Mouse (Mus musculus): ENCODE data around the gene Tmem47.

Tmem47 gene

GRCm38 (mm10) chrX:81070210-81070803 lies at the start of gene Tmem47:
Gene Tmem47, plus strand, starts transcription at chrX:81070698.
- in situ Hi-C loops (cut with MboI, MseI), result no loop called here

GRCm38 (mm10) chrX:81070804-81071461 lies 435 bp downstream of the Tmem47 start:
- in situ Hi-C loops (cut with MboI, MseI), result no loop called here

GRCm38 (mm10) chrX:81071746-81072640 lies 1.5 kb downstream of the Tmem47 start:
- in situ Hi-C loops (cut with MboI, MseI), result no loop called here

GRCm38 (mm10) chrX:81072651-81073050 lies 2.2 kb downstream of the Tmem47 start:
- in situ Hi-C loops (cut with MboI, MseI), result no loop called here

GRCm38 (mm10) chrX:81073834-81074233 lies 3.3 kb downstream of the Tmem47 start:
- in situ Hi-C loops (cut with MboI, MseI), result no loop called here

GRCm38 (mm10) chrX:81078522-81078921 lies 8.0 kb downstream of the Tmem47 start:
- in situ Hi-C loops (cut with MboI, MseI), result no loop called here

- in situ Hi-C loops (cut with MboI, MseI), result no loop called here
Measured at GRCm38 (mm10) chrX:81080996-81081395, 10.5 kb downstream of the Tmem47 start.

- in situ Hi-C loops (cut with MboI, MseI), result no loop called here
Measured at GRCm38 (mm10) chrX:81085025-81085752, 14.7 kb downstream of the Tmem47 start.

- in situ Hi-C loops (cut with MboI, MseI), result no loop called here
Measured at GRCm38 (mm10) chrX:81147416-81147815, 76.9 kb downstream of the Tmem47 start.
